Mouse (Mus musculus): ENCODE measurements at regions not wholly inside any gene's neighbourhood (a gene's known extent, or its start where the extent isn't known, plus 50 kb on each side); places are given as distances from the start of the nearest gene placed in this dataset.

DNA sequence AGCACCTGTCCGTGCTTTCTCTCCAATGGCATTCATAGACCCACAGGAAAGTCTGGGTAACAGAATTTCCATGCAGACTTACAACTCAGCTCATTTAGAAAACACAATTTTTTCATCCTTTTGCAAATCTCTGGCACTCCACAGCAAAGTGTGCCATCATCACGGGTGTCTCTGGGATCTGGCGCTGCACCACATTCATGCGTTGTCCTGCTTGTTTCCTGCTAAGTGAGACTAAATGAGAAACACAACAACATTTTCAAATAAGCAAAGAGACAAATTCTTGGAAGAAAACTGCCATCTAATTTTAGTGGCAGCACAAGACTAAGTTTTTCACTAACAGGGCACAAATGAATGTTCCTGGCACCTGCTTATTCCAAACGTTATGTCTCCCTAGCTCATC, 156.9 kb downstream of the Rps29 start:
- Histone ChIP-seq H3K4me2 (replicated peaks) (no peak overlapping the region), H3K27me3 (no peaks in the 10 kb centered on the region), H3K9me3 (no peaks in the 10 kb centered on the region), H3K4me1 (no peaks in the 10 kb centered on the region), H3K9ac (no peak overlapping the region), H3K36me3 (no peaks in the 10 kb centered on the region), H3K4me3 (no peak overlapping the region), H3K27ac (no peak overlapping the region)
- ATAC-seq (ENCODE audit: insufficient number of reproducible peaks, insufficient read depth, low FRiP score, low TSS enrichment): no peak
- WGBS: 89% methylated on average over 5 of the region's 5 CpGs

DNA sequence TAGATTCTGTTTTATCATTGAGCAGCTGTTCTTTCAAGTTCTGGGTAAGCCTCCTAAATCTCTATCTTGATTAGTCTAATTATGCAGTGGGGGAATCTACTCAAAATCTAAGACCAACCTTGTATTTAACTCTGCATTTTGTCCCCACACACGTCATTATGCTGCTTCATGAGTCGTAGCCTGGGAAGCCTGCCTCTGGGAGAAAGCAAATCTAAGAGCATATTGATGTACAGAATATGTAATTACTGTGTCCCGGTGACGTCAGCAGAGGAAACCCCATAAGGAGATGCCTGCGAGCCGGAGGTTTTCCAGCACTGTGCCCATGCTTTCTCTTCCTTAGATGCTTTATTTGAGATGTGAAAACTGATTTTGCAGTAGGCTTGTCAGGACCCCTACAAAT, 161.7 kb downstream of the Rps29 start:
- ATAC-seq (ENCODE audit: insufficient number of reproducible peaks, insufficient read depth, low FRiP score, low TSS enrichment): no peak
- Histone ChIP-seq H3K9ac (no peak overlapping the region), H3K27ac (no peak overlapping the region), H3K4me3 (no peak overlapping the region), H3K27me3 (no peaks in the 10 kb centered on the region), H3K4me1 (no peaks in the 10 kb centered on the region), H3K4me2 (replicated peaks) (no peak overlapping the region), H3K9me3 (no peaks in the 10 kb centered on the region), H3K36me3 (no peaks in the 10 kb centered on the region)
- 56% methylated on average over 6 of the region's 6 CpGs for WGBS

DNA sequence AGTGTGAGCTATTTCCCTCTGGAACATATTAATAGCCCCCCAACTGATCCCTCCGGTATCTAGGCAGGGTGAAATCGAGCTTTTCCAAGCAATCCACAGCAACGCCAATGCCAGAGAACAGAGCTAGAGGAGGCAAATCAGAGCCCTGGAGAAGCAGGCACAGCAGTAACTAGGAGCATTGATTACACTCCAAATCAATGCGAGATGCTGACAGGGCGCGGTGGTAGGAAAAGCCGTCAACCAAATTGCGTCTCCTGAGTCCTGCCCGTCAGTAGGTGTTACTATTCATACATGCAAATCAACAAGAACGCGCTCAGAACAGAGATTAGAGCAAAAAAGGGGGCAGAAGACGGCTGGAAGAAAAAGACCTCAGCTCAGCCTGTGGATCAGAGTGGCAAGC, 162.2 kb downstream of the Rps29 start:
- Histone ChIP-seq H3K4me2 (replicated peaks) (no peak overlapping the region), H3K27me3 (no peaks in the 10 kb centered on the region), H3K9me3 (no peaks in the 10 kb centered on the region), H3K4me1 (no peaks in the 10 kb centered on the region), H3K9ac (no peak overlapping the region), H3K4me3 (no peak overlapping the region), H3K36me3 (no peaks in the 10 kb centered on the region), H3K27ac (no peak overlapping the region)
- no peak for ATAC-seq (ENCODE audit: insufficient number of reproducible peaks, insufficient read depth, low FRiP score, low TSS enrichment)
- WGBS: 60% methylated on average over 12 of the region's 12 CpGs

DNA sequence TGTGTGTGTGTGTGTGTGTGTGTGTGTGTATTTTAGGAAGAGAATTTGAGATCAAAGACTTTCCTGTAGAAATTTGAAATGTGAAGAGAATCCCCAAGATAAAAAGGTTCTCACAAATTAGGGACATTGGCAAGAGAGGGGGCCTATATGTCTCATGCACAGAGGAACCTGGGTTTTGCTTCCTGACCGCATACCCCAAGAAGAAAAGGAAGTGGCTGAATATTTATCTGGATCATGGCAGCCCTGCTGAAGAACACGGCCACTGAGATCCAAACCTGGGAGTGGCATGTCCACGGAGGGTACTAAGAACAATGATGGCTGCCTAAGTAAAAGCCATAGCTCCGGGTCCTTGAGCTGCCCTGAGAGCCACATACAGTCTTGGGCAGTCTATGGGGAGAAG, 178.3 kb downstream of the Rps29 start:
- Histone ChIP-seq H3K4me1 (no peaks in the 10 kb centered on the region), H3K27ac (no peak overlapping the region), H3K9me3 (no peaks in the 10 kb centered on the region), H3K9ac (no peak overlapping the region), H3K4me3 (no peak overlapping the region), H3K27me3 (no peaks in the 10 kb centered on the region), H3K4me2 (replicated peaks) (no peak overlapping the region), H3K36me3 (no peaks in the 10 kb centered on the region)
- ATAC-seq (ENCODE audit: insufficient number of reproducible peaks, insufficient read depth, low FRiP score, low TSS enrichment): no peak
- WGBS: 81% methylated on average over 4 of the region's 4 CpGs

DNA sequence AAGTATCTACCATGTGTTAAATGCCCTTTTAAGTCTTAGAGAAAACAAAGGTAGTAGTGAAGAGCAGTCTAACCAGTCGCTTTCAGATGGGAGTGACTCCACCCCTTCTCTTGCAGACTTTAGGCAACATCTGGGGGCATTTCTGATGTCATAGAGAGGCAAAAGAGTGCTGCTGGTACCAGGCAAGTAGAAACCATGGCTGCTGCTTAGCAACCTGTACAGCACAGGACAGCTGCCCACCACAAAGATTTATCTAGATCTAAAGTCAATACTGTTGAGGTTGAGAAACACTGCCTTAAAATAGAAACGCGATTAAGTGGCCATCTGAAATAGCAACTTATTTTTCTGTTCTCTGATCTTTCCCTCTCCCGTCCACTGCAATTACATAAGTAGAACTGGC, 178.8 kb downstream of the Rps29 start:
- H3K9me3 ChIP-seq: no peaks in the 10 kb centered on the region
- no peak overlapping the region for H3K4me3 ChIP-seq
- no peak overlapping the region for H3K27ac ChIP-seq
- no peaks in the 10 kb centered on the region for H3K36me3 ChIP-seq
- no peak for ATAC-seq (ENCODE audit: insufficient number of reproducible peaks, insufficient read depth, low FRiP score, low TSS enrichment)
- H3K4me1 ChIP-seq: no peaks in the 10 kb centered on the region
- H3K9ac ChIP-seq: no peak overlapping the region
- no peak overlapping the region for H3K4me2 ChIP-seq (replicated peaks)
- WGBS: 42% methylated on average over 4 of the region's 4 CpGs
- no peaks in the 10 kb centered on the region for H3K27me3 ChIP-seq

DNA sequence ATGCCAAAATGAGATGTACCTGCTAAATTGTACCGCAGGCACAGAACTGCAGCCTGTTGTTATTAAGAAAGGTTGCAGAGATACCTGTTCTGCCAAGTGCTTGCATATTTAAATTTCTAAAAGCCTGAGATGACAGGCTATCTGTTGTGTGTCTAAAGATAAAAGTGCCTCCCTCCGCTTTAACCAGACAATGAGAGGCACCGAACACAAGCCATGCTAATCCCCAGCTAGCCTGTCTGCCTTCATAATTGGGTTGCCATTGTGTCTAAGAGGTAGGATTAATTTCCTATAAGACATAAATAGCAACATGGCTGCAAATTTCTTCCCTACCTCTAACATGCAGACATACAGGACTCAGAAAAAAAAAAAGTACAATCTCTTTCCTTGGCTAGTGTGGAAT, 179.8 kb downstream of the Rps29 start:
- H3K4me2 ChIP-seq (replicated peaks): no peak overlapping the region
- no peaks in the 10 kb centered on the region for H3K36me3 ChIP-seq
- H3K4me3 ChIP-seq: no peak overlapping the region
- no peak for ATAC-seq (ENCODE audit: insufficient number of reproducible peaks, insufficient read depth, low FRiP score, low TSS enrichment)
- H3K9me3 ChIP-seq: no peaks in the 10 kb centered on the region
- no peaks in the 10 kb centered on the region for H3K27me3 ChIP-seq
- no peak overlapping the region for H3K27ac ChIP-seq
- no peak overlapping the region for H3K9ac ChIP-seq
- H3K4me1 ChIP-seq: no peaks in the 10 kb centered on the region
- 78% methylated on average over 3 of the region's 3 CpGs for WGBS

DNA sequence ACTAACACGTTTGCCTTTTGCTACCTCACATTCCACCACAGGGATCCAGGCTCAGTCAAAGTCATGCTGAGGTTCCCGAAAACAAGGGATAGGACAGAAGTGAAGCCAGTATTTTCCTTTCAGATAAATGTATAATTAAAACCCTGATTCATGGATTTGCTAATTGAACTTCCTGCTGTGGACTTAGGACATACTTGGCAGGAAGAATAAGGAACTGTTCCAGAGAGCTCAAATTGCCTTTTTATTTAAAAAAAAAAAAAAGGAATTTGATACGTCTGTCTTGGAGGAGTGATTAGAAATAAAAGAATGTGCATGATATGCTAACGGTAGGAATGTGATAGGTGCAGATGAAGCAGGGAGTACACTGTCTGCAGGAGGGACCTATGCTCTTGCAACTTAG, 181.7 kb downstream of the Rps29 start:
- Histone ChIP-seq H3K9ac (no peak overlapping the region), H3K4me3 (no peak overlapping the region), H3K9me3 (no peaks in the 10 kb centered on the region), H3K4me1 (no peaks in the 10 kb centered on the region), H3K27me3 (no peaks in the 10 kb centered on the region), H3K27ac (no peak overlapping the region), H3K36me3 (no peaks in the 10 kb centered on the region), H3K4me2 (replicated peaks) (no peak overlapping the region)
- 47% methylated on average over 4 of the region's 4 CpGs for WGBS
- ATAC-seq (ENCODE audit: insufficient number of reproducible peaks, insufficient read depth, low FRiP score, low TSS enrichment): no peak

DNA sequence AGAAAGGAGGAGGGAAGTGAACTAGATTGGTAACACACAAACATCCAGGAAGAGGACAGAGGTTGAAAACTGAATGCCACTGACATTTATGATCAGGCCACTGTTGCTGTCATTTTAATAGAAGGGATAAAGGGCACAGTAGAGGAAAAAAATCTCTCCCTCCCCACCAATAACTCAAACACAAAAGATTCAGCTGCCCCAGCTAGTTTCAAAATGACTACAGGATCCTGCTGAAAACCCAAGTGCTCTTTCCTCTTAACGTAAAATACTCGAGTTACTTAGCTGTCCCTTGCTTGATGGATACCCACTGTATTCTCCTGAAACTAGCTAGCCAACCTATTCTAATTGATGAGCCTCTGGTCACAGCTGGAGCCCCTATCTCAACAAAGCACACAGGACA, 211.7 kb downstream of the Rps29 start:
- Histone ChIP-seq H3K4me3 (no peak overlapping the region), H3K4me1 (peaks cover 3% of the 10 kb centered on the region; the same call in 1 of the 2 replicates), H3K4me2 (replicated peaks) (no peak overlapping the region), H3K36me3 (no peaks in the 10 kb centered on the region), H3K9me3 (no peaks in the 10 kb centered on the region), H3K9ac (no peak overlapping the region), H3K27me3 (0 out of 2 replicates have a peak, but pooled peaks cover 3% of the 10 kb centered on the region), H3K27ac (no peak overlapping the region)
- WGBS: 83% methylated on average over 2 of the region's 2 CpGs
- ATAC-seq (ENCODE audit: insufficient number of reproducible peaks, insufficient read depth, low FRiP score, low TSS enrichment): no peak

DNA sequence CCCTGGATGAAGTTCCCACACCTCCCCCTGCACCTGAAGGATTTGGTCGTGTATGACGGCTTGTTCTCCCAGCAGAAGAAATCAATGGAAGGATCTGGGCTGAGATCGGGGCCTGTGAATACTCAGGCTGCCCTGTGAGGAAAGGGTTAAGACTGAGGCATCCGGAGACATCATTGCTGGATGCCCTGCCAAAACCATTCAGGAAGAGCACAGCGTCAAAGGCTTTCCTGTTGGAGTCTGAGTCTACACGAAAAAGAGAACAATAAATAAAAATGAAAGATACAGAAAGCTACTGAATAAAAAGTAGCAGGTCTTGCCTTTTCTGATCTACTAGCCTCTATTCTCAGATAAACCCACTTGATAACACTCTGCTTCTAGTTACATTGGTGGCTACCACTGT, 248.4 kb downstream of the Rps29 start:
- ATAC-seq (ENCODE audit: insufficient number of reproducible peaks, insufficient read depth, low FRiP score, low TSS enrichment): no peak
- Histone ChIP-seq H3K27me3 (no peaks in the 10 kb centered on the region), H3K4me1 (no peaks in the 10 kb centered on the region), H3K27ac (no peak overlapping the region), H3K36me3 (no peaks in the 10 kb centered on the region), H3K9me3 (no peaks in the 10 kb centered on the region), H3K4me2 (replicated peaks) (no peak overlapping the region), H3K4me3 (no peak overlapping the region), H3K9ac (no peak overlapping the region)
- 29% methylated on average over 6 of the region's 6 CpGs for WGBS

DNA sequence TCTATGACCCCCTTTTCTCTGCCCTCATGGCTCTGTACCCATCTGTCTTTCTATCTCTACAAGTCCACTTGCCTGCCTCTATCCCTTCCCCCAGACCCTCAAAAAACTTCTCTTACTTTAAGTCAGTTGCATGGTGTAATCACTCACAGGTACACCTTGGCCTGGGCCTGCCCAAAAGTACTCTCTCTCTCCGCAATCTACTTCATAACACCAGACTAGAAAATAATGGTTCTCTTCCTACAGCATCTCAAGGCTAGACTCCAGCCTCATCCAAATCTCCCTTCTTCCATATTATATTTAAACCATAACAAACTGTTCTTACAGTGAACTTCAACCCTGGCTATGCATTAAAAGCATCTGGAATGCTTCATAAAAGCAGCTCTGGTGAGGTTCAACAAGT, 254.2 kb downstream of the Rps29 start:
- H3K36me3 ChIP-seq: no peaks in the 10 kb centered on the region
- 79% methylated on average over 1 of the region's 1 CpGs for WGBS
- H3K27ac ChIP-seq: no peak overlapping the region
- no peaks in the 10 kb centered on the region for H3K4me1 ChIP-seq
- no peak overlapping the region for H3K4me2 ChIP-seq (replicated peaks)
- no peaks in the 10 kb centered on the region for H3K27me3 ChIP-seq
- no peak overlapping the region for H3K4me3 ChIP-seq
- H3K9me3 ChIP-seq: no peaks in the 10 kb centered on the region
- H3K9ac ChIP-seq: no peak overlapping the region
- no peak for ATAC-seq (ENCODE audit: insufficient number of reproducible peaks, insufficient read depth, low FRiP score, low TSS enrichment)

DNA sequence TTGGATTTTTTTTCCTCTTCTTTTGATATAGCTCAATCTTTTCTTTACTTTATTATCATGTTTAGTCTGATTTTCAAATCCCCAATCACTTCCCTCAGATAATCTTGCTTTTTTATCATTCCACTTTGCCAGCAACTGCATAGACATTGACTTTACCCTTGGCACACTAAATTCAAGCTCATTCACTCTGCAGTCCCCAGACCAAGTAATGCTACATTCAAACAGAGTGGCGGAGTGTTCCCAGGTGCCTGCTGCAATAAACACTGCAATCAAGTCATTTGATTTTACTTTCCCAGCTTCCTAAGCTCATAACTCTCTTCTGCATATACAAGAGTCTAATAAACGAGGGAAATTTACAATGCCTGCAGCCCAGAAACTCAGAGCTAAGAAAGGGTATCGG, 269.8 kb downstream of the Rps29 start:
- Histone ChIP-seq H3K9ac (no peak overlapping the region), H3K27ac (no peak overlapping the region), H3K9me3 (no peaks in the 10 kb centered on the region), H3K27me3 (no peaks in the 10 kb centered on the region), H3K4me2 (replicated peaks) (no peak overlapping the region), H3K4me3 (no peak overlapping the region), H3K4me1 (no peaks in the 10 kb centered on the region), H3K36me3 (no peaks in the 10 kb centered on the region)
- 84% methylated on average over 3 of the region's 3 CpGs for WGBS
- ATAC-seq (ENCODE audit: insufficient number of reproducible peaks, insufficient read depth, low FRiP score, low TSS enrichment): no peak

DNA sequence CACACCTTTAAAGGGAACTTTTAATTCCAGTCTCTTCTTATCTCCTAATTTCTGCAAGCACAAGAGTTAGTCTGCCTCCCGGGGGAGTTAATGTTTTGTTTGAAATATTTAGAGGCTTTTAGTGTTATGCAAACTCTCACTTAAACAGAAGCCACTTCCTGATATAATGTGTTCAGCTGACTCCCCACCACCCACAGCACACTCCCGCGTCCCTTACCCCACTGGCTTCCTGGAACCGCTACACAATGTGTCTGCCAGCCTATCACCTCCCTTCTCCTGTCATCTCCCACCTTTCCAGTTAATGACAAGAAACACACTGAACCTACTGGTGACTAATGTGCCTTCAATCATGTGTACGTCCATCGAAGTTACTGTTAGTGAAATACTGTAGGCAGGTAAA, 276.5 kb downstream of the Rps29 start:
- Histone ChIP-seq H3K27me3 (no peaks in the 10 kb centered on the region), H3K9ac (no peak overlapping the region), H3K4me1 (no peaks in the 10 kb centered on the region), H3K4me2 (replicated peaks) (no peak overlapping the region), H3K4me3 (no peak overlapping the region), H3K36me3 (no peaks in the 10 kb centered on the region), H3K27ac (no peak overlapping the region), H3K9me3 (no peaks in the 10 kb centered on the region)
- 77% methylated on average over 6 of the region's 6 CpGs for WGBS
- no peak for ATAC-seq (ENCODE audit: insufficient number of reproducible peaks, insufficient read depth, low FRiP score, low TSS enrichment)

DNA sequence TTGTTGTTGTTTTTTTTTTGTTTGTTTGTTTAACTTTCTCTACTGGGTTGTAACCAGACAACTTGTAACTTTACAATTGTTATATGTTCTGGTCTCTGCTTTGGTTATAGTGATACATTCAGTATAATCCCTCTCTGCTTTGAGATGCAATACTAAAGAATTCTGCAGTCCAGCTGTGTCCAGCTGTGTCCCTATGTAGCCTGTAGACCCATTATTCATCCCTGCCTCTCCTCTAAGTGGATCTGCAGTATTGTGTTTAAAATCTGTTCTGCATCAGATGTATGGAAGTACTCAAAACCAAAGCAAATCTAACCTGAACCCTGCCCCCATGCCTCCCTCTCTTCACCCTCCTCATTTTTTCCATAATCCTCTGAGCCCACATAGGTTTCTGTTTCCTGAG, 279.6 kb downstream of the Rps29 start:
- no peak overlapping the region for H3K9ac ChIP-seq
- no peaks in the 10 kb centered on the region for H3K27me3 ChIP-seq
- ATAC-seq (ENCODE audit: insufficient number of reproducible peaks, insufficient read depth, low FRiP score, low TSS enrichment): no peak
- H3K4me2 ChIP-seq (replicated peaks): no peak overlapping the region
- no peaks in the 10 kb centered on the region for H3K4me1 ChIP-seq
- H3K36me3 ChIP-seq: no peaks in the 10 kb centered on the region
- no peaks in the 10 kb centered on the region for H3K9me3 ChIP-seq
- H3K4me3 ChIP-seq: no peak overlapping the region
- no peak overlapping the region for H3K27ac ChIP-seq

All from embryonic facial prominence, embryonic 12.5 days (tissue).